Mouse (Mus musculus) kidney, postnatal 0 days (tissue): ENCODE results near the gene Aknad1. TPM values are rescaled to one million over a fixed set of nuclear protein-coding genes. Genes with fewer than 3 reads are reported as not detected.
A peak's percentile ranks its signal among the peaks of the same experiment; 100 is the strongest.

Source experiments
- ATAC-seq: fragments of 200-750 bp; cut with Nextera tagmentation; replicated peaks from 2 replicates; pipeline ENCODE4 v1.8.0; 2017; ENCODE audit warnings: low read depth, moderate number of reproducible peaks, moderate TSS enrichment, moderate library complexity; ENCODE audit not compliant: low FRiP score
- DNase-seq: peaks from one replicate; pipeline ENCODE4 v3.0.0-alpha.2; 2016; ENCODE audit warnings: low spot score
- H3K27ac ChIP-seq: fragments of 300-500 bp; sonication (generic); 2 replicates; pipeline ENCODE4 v1.5.1; 2014; ENCODE audit warnings: mild to moderate bottlenecking
- H3K27me3 ChIP-seq: fragments of 300-500 bp; sonication (generic); 2 replicates; pipeline ENCODE4 v1.6.1; 2014; ENCODE audit warnings: low read length, mixed read lengths; ENCODE audit not compliant: insufficient read depth
- H3K36me3 ChIP-seq: fragments of 300-500 bp; sonication (generic); 2 replicates; pipeline ENCODE4 v1.6.1; 2014; ENCODE audit warnings: low read length, mixed read lengths; ENCODE audit not compliant: insufficient read depth
- H3K4me1 ChIP-seq: fragments of 300-500 bp; sonication (generic); replicated peaks from 2 replicates; pipeline ENCODE4 v1.6.1; 2014; ENCODE audit warnings: antibody characterized with exemption, low read length, mixed read lengths; ENCODE audit not compliant: insufficient read depth
- H3K4me2 ChIP-seq: fragments of 300-500 bp; sonication (generic); 2 replicates; pipeline ENCODE4 v1.6.1; 2014; ENCODE audit warnings: mild to moderate bottlenecking, low read length, moderate library complexity, mixed read lengths
- H3K4me3 ChIP-seq: fragments of 300-500 bp; sonication (generic); replicated peaks from 2 replicates; pipeline ENCODE4 v1.5.1; 2014; ENCODE audit warnings: low read depth, low read length
- H3K9ac ChIP-seq: fragments of 300-500 bp; sonication (generic); 2 replicates; pipeline ENCODE4 v1.6.1; 2014; ENCODE audit warnings: low read depth, low read length
- H3K9me3 ChIP-seq: fragments of 300-500 bp; sonication (generic); replicated peaks from 2 replicates; pipeline ENCODE4 v1.6.1; 2016; ENCODE audit warnings: low read length, inconsistent platforms, mixed read lengths
- CTCF ChIP-seq: IDR thresholded peaks from 2 replicates; pipeline ENCODE4 v1.5.1; 2016; ENCODE audit warnings: antibody characterized with exemption, low read depth, mild to moderate bottlenecking, moderate library complexity
- WGBS: fragments of 180-500 bp; shearing (Covaris S2); extraction: QIAGEN DNeasy Blood & Tissue Kit; methylation state at CpG from one replicate; pipeline ENCODE4 v1.1.7; 2014; 5-methylcytosine and 5-hydroxymethylcytosine counted together
- polyA plus RNA-seq: library from polyadenylated mRNA; unstranded; fragments of >200 nt; fragmentation: Nextera tagmentation; extraction: Ambion mirVana; gene quantifications from 2 replicates; pipeline ENCODE4 v1.2.1, GENCODE M21; 2015

Aknad1 gene
- polyA plus RNA-seq, 1 experiment from 2014 or later = not detected

DNA sequence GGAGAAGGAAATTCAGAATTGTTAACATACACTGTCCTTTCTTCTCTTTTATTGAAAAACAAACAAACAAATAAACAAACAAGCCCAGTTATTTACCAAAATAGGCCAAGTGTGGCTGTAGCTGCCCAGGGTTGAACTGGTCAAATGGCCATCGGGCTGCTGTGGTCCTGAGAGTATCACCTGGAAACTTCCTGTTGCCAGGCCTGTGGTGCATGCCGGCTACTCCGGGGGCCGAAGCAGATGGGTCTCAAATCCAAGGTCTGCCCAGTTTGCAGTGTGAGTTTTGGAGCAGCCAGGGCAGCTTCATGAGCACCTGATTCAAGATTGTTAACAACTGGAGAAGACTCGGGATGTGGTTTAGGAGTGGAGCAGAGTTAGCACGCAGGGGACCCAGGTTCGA lies 26.0 kb downstream of the Aknad1 start:
- Histone ChIP-seq H3K27me3 (no peaks in the 10 kb centered on the region), H3K4me1 (no peaks in the 10 kb centered on the region), H3K4me2 (no peak overlapping the region), H3K9me3 (no peaks in the 10 kb centered on the region), H3K36me3 (no peaks in the 10 kb centered on the region), H3K27ac (no peak overlapping the region), H3K9ac (no peak overlapping the region), H3K4me3 (no peak overlapping the region)
- 85% methylated on average over 7 of the region's 7 CpGs for WGBS
- TF ChIP-seq CTCF = no peak
- ATAC-seq = no peak
- DNase-seq = no peak

- Histone ChIP-seq H3K27ac (no peak overlapping the region), H3K9me3 (no peaks in the 10 kb centered on the region), H3K4me1 (no peaks in the 10 kb centered on the region), H3K4me2 (no peak overlapping the region), H3K27me3 (no peaks in the 10 kb centered on the region), H3K9ac (no peak overlapping the region), H3K36me3 (no peaks in the 10 kb centered on the region), H3K4me3 (no peak overlapping the region)
- DNase-seq (no peak), ATAC-seq (no peak)
- WGBS = 80% methylated on average over 7 of the region's 7 CpGs
- TF ChIP-seq CTCF = no peak
Observed at GRCm38 (mm10) chr3:108766943-108767342, 27.5 kb downstream of the Aknad1 start.

DNA sequence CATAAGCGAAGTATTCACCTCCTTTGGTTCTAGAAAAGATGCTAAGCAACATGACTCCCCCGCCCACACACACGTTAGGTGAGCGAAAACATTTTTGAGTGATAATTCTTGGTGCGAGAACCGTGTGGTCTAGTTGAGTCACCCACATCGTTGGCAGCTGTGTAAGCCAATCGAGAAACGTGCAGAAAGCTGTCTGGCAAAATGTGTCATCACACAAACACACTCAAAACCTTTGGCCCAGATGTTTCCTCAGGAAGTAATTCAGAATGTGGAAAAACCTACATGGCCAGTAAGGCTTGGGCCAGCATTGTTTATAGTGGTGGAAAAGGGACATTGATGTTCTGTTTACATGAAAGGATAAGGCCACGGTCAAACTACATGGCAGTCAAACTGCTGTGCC lies 28.0 kb downstream of the Aknad1 start:
- H3K27ac ChIP-seq = no peak overlapping the region
- 68% methylated on average over 10 of the region's 10 CpGs for WGBS
- H3K4me3 ChIP-seq = no peak overlapping the region
- H3K4me2 ChIP-seq = no peak overlapping the region
- H3K4me1 ChIP-seq = no peaks in the 10 kb centered on the region
- no peak overlapping the region for H3K9ac ChIP-seq
- peak; percentile 12 for DNase-seq
- H3K27me3 ChIP-seq = no peaks in the 10 kb centered on the region
- H3K36me3 ChIP-seq = no peaks in the 10 kb centered on the region
- ATAC-seq = no peak
- H3K9me3 ChIP-seq = no peaks in the 10 kb centered on the region
- TF ChIP-seq CTCF = no peak

GRCm38 (mm10) chr3:108769547-108769946 lies 30.1 kb downstream of the Aknad1 start:
- H3K27me3 ChIP-seq = no peaks in the 10 kb centered on the region
- 52% methylated on average over 6 of the region's 6 CpGs for WGBS
- H3K27ac ChIP-seq = no peak overlapping the region
- H3K9ac ChIP-seq = no peak overlapping the region
- no peak for ATAC-seq
- DNase-seq = peak; percentile 29
- H3K36me3 ChIP-seq = no peaks in the 10 kb centered on the region
- H3K4me3 ChIP-seq = no peak overlapping the region
- H3K4me2 ChIP-seq = no peak overlapping the region
- no peak for TF ChIP-seq CTCF
- H3K4me1 ChIP-seq = no peaks in the 10 kb centered on the region
- no peaks in the 10 kb centered on the region for H3K9me3 ChIP-seq

DNA sequence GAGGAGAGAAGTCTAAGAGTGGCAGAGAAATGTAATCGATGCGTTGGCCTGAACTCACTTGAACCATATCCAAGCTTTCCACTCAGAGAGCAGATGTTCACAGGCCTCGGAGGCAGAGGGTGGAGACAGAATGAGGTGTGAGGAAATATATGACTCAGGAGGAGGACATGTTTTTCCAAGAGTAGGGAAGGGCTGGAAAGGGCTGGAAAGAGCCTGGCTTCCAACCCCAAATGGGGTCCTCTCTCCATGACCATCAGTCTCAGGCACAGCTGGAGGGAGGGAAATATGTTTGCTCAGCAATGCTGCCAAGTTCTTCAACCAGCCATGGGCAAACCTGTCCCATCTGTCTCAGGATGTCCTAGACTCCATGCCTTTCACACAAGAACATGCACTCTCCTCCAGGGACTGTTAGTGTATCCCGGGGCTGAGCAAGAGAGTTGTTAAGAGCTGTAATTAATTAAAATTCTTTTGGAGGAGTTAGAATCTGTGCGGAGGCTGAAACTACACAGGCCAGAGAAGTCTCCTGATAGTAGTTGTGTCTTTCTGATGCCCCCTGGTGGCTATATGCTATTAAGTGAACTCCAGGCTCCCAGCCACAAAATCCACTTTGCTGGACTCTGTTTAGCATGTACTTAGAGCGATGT lies 31.4 kb downstream of the Aknad1 start:
- H3K9me3 ChIP-seq = no peaks in the 10 kb centered on the region
- peak; percentile 94 for DNase-seq
- 18% methylated on average over 6 of the region's 6 CpGs for WGBS
- peak; percentile 84 for TF ChIP-seq CTCF
- H3K27ac ChIP-seq = no peak overlapping the region
- H3K27me3 ChIP-seq = no peaks in the 10 kb centered on the region
- no peaks in the 10 kb centered on the region for H3K4me1 ChIP-seq
- peak; percentile 72; the same call in 1 of the 2 replicates for ATAC-seq
- no peak overlapping the region for H3K4me2 ChIP-seq
- H3K36me3 ChIP-seq = no peaks in the 10 kb centered on the region
- no peak overlapping the region for H3K4me3 ChIP-seq
- no peak overlapping the region for H3K9ac ChIP-seq

GRCm38 (mm10) chr3:108772211-108772610 lies 32.8 kb downstream of the Aknad1 start:
- WGBS = 89% methylated on average over 13 of the region's 13 CpGs

DNA sequence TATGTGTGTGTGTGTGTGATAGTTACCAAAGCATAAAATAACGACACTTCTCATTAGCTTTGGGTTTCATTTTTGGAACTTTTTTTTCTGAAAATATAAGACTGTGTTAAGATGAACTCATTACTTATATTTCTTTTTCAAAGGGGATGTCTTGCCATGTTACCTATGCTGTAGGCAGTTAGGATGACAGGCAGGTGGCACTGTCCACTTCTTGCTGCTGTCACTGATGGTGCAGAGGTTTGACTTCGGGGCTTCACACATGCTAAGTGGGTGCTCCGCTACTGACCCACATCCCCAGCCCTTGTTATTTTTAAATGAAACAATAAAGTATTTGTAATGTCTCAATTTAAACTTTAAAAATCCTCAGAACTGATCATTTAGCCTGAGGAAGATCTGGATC lies 33.4 kb downstream of the Aknad1 start:
- no peak overlapping the region for H3K9ac ChIP-seq
- WGBS = 85% methylated on average over 3 of the region's 3 CpGs
- no peaks in the 10 kb centered on the region for H3K36me3 ChIP-seq
- no peak overlapping the region for H3K4me3 ChIP-seq
- H3K9me3 ChIP-seq = no peaks in the 10 kb centered on the region
- DNase-seq (no peak), ATAC-seq (no peak)
- peak; percentile 46; the same call in 1 of the 2 replicates for TF ChIP-seq CTCF
- no peaks in the 10 kb centered on the region for H3K4me1 ChIP-seq
- no peak overlapping the region for H3K27ac ChIP-seq
- no peak overlapping the region for H3K4me2 ChIP-seq
- no peaks in the 10 kb centered on the region for H3K27me3 ChIP-seq

More at GRCm38 (mm10) chr3:108772211-108772610, 32.8 kb downstream of the Aknad1 start:
- ATAC-seq = no peak
- no peak for DNase-seq
- Histone ChIP-seq H3K4me2 (no peak overlapping the region), H3K36me3 (no peaks in the 10 kb centered on the region), H3K9ac (no peak overlapping the region), H3K4me3 (no peak overlapping the region), H3K9me3 (no peaks in the 10 kb centered on the region), H3K27me3 (no peaks in the 10 kb centered on the region), H3K27ac (no peak overlapping the region), H3K4me1 (no peaks in the 10 kb centered on the region)
- TF ChIP-seq CTCF = no peak
